Mouse (Mus musculus) layer of hippocampus, postnatal 25 days (tissue): ENCODE data around the gene Nxph1. TPM values are rescaled to one million over a fixed set of nuclear protein-coding genes. Genes with fewer than 3 reads are reported as not detected.

Experiments used
- DNase-seq, 2 experiments: peaks; one replicate each; pipeline ENCODE4 v3.0.0; 2022; ENCODE audit warnings: mixed read lengths in 2 of 2, low spot score in 1 of 2; ENCODE audit errors: extremely low spot score in 1 of 2
- total RNA-seq, 2 experiments: library from RNA; stranded (reverse); gene quantifications; 2 replicates each; pipeline ENCODE4 v1.2.3; 2021

The Nxph1 gene
- 10 to 100 TPM; 38.9 to 39.0 TPM for total RNA-seq

DNA sequence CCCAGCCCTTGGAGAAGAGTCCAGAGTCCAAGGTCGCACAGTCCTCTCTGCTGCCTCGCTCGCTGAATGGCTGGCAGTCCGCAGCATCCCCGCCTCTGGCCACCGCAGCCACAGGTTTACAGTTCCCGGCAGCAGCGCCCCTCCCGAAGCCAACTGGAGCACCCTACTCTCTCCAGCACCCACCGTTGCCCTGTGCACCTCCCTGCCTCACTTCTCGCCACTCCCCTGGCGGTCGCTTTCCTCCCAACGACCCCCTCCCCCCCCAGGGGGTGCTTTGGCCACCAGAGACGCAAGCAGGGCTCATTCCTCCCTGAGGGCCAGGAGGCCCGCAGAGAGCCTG, at the start of gene Nxph1:
Gene Nxph1, plus strand, starts transcription at position 301 of the 340 bp plus-strand sequence.
- no peak for DNase-seq

DNA sequence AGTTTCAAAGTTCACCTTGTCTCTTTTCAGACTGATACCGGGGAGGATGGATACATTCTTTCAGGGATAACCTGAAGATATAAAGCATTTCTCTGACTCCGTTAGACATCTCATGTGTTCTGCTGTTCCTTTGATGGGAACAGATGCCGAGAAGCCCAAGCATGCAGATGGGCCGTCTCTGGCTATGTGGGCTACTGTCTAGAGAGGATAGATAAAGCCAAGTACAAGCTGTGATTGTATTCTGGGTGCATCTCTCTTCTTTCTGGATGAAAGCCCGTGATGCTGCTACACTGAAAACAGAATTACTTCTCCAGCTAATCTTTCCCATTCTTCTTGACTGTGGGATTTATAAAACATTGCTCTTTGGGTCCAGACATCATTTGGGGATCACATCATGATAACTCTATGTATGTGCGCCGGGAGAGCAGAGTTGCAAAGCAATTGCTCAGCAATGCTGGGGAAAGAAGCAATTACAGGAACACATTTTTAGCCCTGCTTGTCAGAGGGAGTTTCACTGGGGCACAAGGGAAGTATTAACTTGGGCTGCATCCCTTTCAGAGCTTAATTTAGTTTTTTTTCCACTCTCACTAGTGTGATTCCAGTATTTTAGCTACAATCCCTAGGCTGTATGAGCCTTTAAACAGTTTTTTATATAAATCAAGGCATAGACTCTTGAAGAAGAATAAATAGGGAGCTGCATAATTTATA, 48.1 kb upstream of the Nxph1 start:
- DNase-seq, result no peak

DNA sequence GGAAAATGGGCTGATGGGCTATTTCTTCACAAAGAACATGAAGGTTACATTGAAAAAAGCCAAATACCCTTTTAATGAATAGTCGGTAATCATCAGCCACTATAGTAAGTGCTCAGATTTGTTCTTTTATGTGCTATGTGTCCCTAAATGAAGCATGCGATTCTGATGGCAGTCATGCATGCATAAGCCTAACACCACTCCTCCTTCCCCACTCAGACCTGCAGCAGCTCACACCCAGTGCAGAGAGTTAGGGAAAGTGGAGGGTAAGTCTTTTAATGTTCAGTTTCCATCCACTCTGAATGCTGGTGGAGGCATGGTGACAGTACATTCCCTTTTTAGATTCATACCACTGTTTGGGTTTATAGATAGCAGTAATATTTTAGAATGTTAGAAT, 47.5 kb upstream of the Nxph1 start:
- DNase-seq, result no peak

DNA sequence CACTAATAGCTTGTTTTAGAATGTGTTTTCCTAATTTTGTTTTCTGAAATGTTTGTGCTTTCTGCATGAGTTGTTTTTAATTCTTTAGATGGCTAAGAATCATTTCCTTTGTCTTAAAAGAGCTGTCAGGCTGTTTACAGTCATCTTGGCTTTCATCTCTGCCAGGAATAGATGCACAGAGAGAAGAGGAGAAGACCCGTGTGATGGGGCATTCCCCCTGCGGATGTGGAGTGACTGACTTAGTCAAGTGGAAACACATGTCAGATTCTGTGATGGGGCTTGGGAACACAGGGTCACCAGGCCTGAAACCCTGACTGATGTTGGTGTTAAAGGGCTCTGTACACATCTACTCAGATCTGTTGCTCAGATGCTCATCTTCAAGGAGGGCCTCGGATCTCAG, 40.3 kb upstream of the Nxph1 start:
- DNase-seq, result no peak

DNA sequence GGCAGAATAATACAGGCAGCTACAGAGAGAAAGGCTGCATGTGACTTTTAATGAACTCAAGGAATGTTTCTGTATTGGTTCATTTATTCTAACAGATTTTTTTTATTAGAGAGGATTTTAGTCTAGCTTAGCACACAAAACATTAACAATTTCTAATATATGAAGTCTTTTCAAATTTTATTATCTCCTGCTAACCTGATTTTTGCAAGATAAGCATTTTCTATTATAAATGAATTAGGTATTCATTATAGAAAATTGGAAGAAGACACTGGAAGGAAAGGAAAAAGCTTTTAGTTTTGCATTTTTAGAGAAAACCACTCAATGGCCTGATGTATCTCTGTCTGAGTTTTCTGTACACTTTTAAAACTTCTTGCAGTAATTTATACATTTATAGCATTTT, 34.8 kb upstream of the Nxph1 start:
- DNase-seq, result no peak

DNA sequence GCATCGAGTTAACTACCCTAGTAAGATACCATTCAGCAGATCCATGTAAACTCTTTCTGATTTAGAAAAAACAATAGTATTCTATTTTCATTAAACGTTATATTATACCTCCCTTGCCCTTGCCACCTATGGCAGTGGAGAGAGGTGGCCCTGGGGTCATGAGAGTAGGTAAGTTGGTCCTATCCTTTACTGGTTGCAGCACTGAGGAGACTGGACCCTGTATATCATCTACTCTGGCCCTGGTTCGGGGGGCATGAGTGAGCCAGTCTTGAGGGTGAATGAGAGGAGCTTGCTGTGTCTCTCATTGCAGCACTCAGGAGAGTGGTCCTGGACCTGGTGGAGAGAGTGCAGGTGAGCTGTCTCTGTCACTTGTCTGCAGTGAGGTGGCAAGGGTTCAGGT, 33.5 kb upstream of the Nxph1 start:
- DNase-seq, result no peak

DNA sequence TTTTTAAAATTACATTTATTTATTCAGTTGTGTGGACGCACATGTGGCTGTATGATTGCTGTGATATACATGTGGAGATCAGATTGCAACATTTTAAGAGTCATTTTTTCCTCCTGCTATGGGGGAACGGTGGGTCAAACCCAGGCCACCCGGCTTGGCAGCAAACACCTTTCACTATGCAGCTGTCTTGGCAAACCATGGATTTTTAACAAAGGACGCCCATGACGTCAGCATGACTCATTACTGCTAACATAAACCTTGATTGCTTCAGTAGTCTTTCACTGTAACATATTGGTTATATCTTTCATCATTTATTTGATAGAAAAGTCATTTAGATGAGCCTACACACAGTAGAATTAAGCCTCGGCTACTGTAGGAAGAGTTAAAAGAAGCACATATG, 23.8 kb upstream of the Nxph1 start:
- DNase-seq, result no peak

DNA sequence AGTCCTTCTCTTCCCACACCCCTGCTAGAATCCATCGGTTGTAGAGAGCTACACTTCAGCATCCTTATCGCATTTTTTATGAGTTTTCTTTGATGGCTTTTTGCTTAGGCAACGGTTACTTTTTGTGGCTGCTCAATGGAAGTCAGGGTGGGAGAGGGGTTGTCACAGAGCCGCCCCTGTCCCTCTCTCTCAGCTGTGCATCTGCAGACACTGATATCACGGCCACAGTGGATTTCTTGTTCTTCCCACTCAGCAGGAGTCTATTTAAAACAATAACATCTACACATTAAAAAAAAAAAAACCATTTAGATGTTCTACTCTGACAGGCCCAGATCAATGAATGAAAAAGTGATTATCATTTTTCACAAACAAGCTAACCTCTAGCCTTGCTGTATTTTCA, 13.0 kb upstream of the Nxph1 start:
- no peak for DNase-seq

DNA sequence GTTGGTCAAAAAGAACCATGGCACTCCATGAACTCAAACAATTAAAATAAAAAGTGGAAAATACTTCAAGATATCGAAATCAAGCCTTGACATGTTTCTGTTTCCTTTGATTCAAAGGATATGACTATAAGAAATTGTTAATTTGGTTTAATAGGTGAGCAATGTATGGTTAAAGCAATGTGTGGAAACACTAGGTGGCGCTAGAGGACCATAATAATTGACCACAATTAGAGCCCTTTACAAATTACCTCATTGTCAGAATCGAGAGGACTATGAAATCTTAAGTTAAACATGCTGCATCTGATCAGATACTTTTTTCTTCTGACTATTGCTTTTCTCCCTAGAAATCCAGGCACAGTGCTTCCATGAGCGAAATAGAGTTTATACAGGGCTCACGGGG, 12.5 kb upstream of the Nxph1 start:
- DNase-seq, result peak; percentile 32 to 83

DNA sequence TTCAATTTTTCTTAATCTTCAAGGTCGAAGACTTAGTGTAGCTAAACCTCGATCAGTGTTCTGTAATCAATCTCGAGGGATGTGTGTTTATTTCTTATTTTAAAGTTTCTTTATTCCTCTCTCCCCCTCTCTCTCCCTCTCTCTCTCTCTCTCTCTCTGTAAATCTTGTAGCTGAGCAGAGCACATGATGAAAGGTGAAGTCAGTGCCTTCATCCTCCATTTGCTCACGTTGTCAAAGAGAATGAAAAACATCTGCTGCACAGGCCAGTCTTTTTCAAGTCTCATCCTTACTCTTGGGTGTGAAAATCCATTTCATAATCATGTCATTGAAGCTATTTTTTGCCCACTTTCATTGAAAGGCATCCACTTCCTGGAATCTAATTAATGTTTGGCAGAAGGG, 12.1 kb upstream of the Nxph1 start:
- DNase-seq, result no peak

DNA sequence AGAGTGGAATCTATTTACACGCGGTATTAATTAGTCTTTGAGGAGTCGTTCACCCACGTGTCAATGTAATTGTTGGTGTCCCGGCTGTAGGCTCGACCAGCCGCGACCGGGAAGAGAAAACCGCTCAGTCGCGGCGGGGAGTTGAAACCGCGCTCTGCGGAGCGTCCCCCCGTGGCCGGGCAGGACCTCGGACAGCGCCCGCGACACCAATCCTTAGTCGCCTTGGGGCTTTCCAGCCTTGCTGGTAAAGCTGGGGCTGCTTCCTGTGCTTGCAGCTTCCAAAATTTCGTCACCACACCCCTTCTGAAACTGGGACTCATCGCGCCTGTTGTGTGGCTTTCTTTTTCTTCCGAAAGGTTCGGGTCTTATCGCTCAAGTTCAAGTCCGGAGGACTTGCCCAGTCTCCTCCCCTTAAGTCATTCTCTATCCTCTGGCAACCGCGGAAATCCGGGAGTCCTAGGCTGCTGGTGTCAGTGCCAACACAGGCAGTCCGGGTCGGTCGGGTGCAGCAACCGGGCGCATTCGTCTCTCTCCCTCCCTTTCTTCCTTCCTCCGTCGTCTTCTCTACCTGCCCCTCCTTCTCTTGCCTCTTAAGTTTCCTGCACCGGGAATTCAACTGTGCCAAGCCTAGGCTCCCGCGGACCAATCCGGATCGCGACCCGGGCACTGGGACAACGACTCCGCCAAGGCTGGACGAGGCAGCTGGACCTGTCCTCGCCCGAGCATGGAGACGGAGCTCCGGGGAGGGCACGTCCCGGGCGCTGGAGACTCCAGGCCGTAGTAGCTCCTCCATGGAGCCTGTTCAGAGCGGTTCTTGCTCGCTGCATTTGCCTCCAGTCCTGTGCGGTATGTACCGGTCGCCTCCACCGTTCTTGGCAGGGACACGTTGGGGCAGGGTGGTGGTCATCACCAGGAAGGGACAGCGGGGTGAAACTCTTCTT, 510 bp downstream of the Nxph1 start:
- peak; percentile 21 to 53 for DNase-seq

DNA sequence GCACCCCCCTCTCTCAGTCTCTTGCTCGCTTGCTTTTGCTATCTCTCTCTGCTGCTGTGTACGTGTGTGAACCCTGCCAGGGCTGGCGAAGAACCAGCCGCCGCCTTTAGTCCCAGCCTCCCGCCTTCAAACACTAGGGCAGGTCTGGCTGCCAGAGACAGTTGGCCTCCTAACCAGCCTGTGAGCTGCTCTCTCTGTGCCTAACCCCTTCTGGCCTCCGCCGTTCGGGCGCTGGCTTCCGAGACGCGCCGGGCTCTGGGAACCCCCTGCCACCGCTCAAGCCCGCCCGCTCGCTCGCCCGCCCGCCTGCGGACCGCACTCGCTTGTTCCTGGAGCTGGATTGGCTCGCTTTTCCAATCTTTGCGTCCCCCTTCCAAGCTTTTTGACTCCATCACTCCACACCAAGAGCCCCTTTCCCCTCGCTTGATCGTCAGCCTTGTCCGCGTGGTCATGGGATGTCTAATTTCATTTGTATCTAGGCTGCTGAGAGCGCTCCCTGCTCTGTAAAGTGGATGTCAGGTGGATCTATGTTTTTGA, 1.5 kb downstream of the Nxph1 start:
- peak in 1 of 2 experiments; percentile 21 for DNase-seq

DNA sequence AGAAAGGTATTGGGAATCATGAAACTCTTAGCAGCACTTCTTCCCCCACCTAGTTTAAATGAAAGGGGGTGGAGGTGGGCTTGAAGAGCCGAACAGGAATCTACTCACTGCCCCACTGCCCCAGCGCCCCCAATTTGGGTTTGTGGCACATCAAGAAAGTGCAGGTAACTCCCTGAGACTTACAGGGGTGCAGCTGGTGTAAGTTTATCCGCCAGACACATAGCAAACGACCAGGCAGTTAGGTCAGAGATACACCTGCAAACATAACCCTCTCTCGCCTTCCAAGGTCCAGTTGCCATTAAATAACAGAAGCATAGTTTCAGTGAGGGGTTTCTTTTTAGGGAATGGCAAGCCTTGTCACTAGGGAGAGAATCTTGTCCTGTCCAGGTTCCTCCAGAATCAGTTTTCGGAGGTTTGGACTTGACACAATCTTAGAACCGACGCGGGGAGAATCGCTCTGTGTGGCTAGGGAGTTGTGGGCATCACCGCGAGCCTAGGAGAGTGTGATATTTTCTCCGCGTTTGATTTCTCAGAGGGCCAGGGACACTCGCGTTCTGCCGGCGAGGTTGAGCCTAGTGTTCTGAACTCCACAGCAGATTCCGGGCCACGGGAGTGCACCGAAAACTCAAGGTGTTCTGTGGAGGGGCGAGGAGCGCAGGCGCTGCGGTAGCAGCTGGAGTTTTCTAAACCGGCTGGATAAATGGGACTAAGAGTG, 2.5 kb downstream of the Nxph1 start:
- DNase-seq, result no peak

DNA sequence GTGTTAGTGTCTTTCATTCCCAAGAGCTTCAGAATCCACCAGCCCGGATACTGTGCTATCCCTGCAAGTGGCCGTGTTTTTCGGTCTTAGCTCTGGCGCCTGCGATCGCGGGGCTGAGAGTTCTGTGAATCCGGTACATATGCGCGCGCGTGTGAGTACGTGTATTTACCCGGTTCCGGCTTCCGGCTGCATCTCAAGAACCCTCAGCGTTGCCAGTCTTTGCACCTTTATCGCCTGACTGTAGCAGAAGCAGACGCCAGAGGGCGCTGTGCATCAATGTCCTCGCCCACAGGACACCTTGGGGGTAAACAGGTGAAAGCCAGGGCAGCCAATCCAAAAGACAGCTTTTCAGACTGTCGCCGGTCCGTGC, 3.1 kb downstream of the Nxph1 start:
- DNase-seq, result peak; percentile 54 to 76

DNA sequence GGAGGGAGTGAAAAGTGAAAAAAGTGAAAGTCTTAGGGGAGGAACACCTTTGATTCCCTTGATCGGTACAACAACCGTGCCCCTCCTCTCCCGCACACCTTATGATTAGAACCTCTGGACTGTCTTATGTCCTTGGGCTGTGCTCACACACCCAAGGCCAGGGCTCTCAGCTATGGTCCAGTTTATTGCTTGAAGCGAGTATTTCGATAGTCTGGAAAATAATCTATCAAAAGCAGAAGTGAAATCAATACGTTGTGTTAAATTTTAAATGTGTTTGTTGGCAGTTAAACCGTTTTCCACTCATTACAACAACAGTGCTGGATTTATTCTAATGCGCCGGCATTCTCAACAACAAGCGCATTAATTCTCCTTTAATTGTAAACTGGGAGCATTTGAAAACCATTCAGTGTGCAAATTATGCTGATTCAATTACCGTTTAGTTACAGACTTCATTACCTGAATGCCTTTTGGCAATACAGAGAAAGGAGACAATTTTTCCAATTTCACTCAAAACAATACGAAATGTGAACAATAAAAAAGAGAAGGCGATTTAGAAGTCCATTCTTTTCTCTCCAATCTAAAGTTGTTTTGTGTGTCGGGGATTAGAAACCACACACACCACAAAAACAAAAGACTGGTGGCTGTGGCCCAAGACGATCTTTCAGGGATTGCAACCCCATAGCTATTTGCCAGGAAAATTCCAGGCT, 3.8 kb downstream of the Nxph1 start:
- DNase-seq, result no peak

DNA sequence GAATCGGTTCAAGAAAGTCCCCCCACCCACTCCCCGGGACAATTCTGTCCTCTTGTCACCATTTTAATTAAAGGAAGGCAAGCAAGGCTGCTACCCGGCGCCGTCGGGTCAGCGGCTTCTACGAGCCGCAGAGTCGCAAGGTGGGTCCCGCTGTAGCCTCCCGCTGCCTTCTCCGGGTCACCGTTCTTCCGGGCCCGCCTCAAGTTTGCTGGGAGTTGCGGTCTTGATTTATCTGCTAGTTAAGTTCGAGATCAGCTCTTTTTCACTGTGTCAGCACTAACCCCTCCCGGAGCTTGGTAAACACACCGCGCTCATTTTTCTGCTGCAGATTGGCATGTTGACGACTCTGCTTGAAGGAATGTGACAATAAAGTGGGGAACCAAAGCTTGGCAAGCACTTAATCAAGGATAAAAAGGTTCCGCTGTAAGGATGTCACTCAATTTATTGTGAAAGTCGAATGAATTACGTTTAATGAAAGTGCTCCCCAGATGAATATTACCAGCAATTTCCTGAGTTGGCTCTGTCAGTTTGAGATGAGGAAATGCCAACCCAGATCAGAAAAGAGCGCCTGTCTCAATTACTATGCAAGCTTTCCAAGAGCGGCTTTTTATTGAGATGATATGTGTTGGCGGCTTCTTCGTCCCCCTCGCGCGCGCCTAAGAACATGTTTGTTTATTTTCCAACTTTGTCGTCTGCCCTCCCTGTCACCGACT, 7.7 kb downstream of the Nxph1 start:
- DNase-seq, result no peak

DNA sequence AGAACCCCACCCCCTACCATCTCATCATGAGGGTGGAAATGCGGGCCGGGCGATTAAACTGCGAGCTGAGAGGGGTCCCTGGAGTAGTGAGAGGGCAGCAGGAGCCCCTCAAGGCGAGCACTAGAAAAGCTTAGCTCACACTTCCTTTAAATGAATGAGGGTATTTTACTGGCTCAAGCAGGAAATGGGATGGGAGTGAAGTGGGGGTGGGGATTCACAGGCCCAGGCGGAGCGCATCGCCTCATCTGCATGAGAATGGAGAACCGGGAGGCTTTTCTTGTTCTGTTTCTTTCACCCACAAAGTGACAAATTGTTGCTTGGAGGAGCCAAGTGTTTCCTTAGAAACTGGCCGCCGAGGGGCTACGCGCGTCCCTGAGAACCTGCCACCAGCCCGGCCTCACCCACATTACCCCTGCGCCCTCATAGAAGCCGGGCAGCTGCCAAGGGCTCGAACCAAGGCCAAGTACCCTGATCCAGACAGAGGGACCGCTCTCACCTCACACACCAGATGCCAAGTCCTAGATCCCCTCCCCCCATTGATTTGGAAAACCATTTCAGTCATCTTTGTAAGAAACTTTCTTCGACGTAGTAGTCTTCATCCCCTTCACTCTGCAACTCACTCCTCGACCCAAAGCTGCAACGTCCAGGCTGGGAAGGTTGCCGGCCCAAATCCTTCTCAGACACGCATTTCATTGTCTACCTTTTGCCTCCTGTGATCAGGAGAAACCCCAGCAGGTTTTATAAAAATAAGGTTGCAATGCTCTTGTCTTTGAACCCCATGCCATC, 8.7 kb downstream of the Nxph1 start:
- no peak for DNase-seq

DNA sequence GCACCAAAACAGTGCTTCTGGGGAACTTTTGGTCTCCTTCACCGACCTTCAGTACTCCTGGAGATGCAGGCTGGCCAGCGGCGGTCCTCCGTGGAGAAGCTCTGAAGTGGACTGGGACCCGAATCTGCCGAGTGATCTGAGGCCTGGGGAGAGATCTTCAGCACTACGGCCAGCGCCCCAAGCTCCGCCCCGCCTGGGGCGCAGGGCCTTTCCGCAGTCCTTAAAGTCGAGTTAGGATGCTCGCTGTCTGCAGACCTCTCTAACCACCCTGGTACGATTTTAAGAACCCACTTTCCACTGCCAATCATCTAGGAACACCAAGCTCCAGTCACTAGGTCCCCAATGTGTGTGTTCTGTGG, 9.3 kb downstream of the Nxph1 start:
- DNase-seq, result no peak
